ENCODE assay signal across 11 mouse cellular contexts in the genomic region with DNA sequence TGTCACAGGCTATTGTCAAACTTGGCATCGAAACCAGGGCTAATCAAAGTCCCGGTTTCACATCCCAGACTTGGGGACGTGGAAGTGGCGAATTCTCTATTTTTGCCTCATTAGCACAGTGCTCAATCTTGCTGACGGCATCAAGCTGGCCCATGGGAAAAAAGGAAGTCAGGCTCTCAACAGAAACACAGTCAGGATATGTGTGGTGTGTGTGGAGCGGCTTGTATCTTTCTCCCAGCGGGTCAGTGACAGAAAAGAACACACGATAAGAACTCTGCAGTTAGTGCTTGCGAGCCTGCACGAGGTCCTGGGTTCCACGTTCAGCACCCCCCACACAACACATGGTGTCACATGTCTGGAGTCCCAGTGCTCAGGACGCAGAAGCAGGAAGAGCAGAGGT.
DNase-seq lines count a peak whose midpoint lies in the region; ATAC-seq and TF ChIP-seq lines count a peak whose summit lies in the region.
"Had no signal": no experiment of that assay in that cellular context is flagged by ENCODE, and none has a peak within 500 bp of the region (broad histone marks: within the 10 kb centered on the region; RNA-seq: fewer than 3 reads in every experiment).

No protein-coding gene starts in this region.

- no peak overlapping the region for H3K27ac ChIP-seq in heart, adult 2 months
- no peak overlapping the region for H3K27ac ChIP-seq in heart, embryonic 11.5 days (ENCODE audit: low read depth, low read length)
- H3K27ac ChIP-seq in heart, embryonic 12.5 days (ENCODE audit: poor library complexity, severe bottlenecking) = peak overlapping the region; percentile 13
- peak overlapping the region; percentile 48; the same call in 1 of the 2 replicates for H3K27ac ChIP-seq in liver, adult 2 months (replicated peaks; ENCODE audit: insufficient read depth, low read depth, low read length)
- no peak overlapping the region for H3K27ac ChIP-seq in hindbrain, embryonic 11.5 days (ENCODE audit: low read depth, low read length)
- H3K27ac ChIP-seq in cerebellum, adult 2 months (ENCODE audit: insufficient read depth, low read length) = no peak overlapping the region
- H3K27ac ChIP-seq in midbrain, embryonic 16.5 days (ENCODE audit: low read length) = no peak overlapping the region
- H3K27ac ChIP-seq: embryonic facial prominence, embryonic 15.5 days had no signal

- H3K4me3 ChIP-seq in heart, adult 2 months = no peak overlapping the region
- H3K4me3 ChIP-seq in heart, embryonic 11.5 days (ENCODE audit: low read depth, low read length) = no peak overlapping the region
- H3K4me3 ChIP-seq in heart, embryonic 12.5 days = no peak overlapping the region
- no peak overlapping the region for H3K4me3 ChIP-seq in liver, adult 2 months (ENCODE audit: insufficient read depth, low read depth, low read length)
- no peak overlapping the region for H3K4me3 ChIP-seq in hindbrain, embryonic 11.5 days (ENCODE audit: low read depth, low read length)
- no peak overlapping the region for H3K4me3 ChIP-seq in cerebellum, adult 2 months (replicated peaks; ENCODE audit: insufficient read depth, low read depth, low read length)
- H3K4me3 ChIP-seq in midbrain, embryonic 16.5 days (ENCODE audit: low read depth, low read length) = no peak overlapping the region
- H3K4me3 ChIP-seq: embryonic facial prominence, embryonic 15.5 days had no signal

- no peak overlapping the region for H3K9ac ChIP-seq in heart, adult 2 months (ENCODE audit: low read depth, low read length)
- H3K9ac ChIP-seq in heart, embryonic 11.5 days (ENCODE audit: low read depth, low read length) = no peak overlapping the region
- H3K9ac ChIP-seq in heart, embryonic 12.5 days = no peak overlapping the region
- no peak overlapping the region for H3K9ac ChIP-seq in liver, adult 2 months (ENCODE audit: low read depth, low read length)
- no peak overlapping the region for H3K9ac ChIP-seq in hindbrain, embryonic 11.5 days (ENCODE audit: low read depth, low read length)
- H3K9ac ChIP-seq in midbrain, embryonic 16.5 days (ENCODE audit: low read depth, low read length) = no peak overlapping the region
- H3K9ac ChIP-seq: embryonic facial prominence, embryonic 15.5 days had no signal

- no peak for ATAC-seq in heart, embryonic 11.5 days (replicated peaks; ENCODE audit: insufficient number of reproducible peaks, low FRiP score, low TSS enrichment)
- ATAC-seq in heart, embryonic 12.5 days (ENCODE audit: insufficient number of reproducible peaks, low FRiP score) = peak; percentile 47; the same call in 1 of the 2 replicates
- ATAC-seq in hindbrain, embryonic 11.5 days (ENCODE audit: low FRiP score) = no peak
- ATAC-seq in midbrain, embryonic 16.5 days = no peak

- 34% methylated on average over 12 of the region's 12 CpGs for WGBS in heart, adult 2 months
- 49% methylated on average over 12 of the region's 12 CpGs for WGBS in heart, embryonic 11.5 days (ENCODE audit: insufficient replicate concordance)
- WGBS in heart, embryonic 12.5 days = 44% methylated on average over 12 of the region's 12 CpGs
- WGBS in liver, adult 2 months = 63% methylated on average over 12 of the region's 12 CpGs
- 72% methylated on average over 12 of the region's 12 CpGs for WGBS in hindbrain, embryonic 11.5 days
- 72% methylated on average over 12 of the region's 12 CpGs for WGBS in cerebellum, adult 2 months
- WGBS in midbrain, embryonic 16.5 days = 78% methylated on average over 12 of the region's 12 CpGs

- H3K4me1 ChIP-seq in heart, adult 2 months (ENCODE audit: control insufficient read depth, insufficient read depth, low read length) = peaks cover 6% of the 10 kb centered on the region
- peaks cover 18% of the 10 kb centered on the region for H3K4me1 ChIP-seq in heart, embryonic 11.5 days (ENCODE audit: control insufficient read depth, insufficient read depth, low read length)
- H3K4me1 ChIP-seq in heart, embryonic 12.5 days (replicated peaks) = peaks cover 29% of the 10 kb centered on the region
- peaks cover 5% of the 10 kb centered on the region; the same call in 1 of the 2 replicates for H3K4me1 ChIP-seq in liver, adult 2 months (ENCODE audit: control insufficient read depth, insufficient read depth, low read length)
- H3K4me1 ChIP-seq in hindbrain, embryonic 11.5 days (replicated peaks; ENCODE audit: control insufficient read depth, insufficient read depth, low read length) = 0 out of 2 replicates have a peak, but pooled peaks cover 4% of the 10 kb centered on the region
- no peaks in the 10 kb centered on the region for H3K4me1 ChIP-seq in cerebellum, adult 2 months (ENCODE audit: control insufficient read depth, insufficient read depth, low read length)
- H3K4me1 ChIP-seq in midbrain, embryonic 16.5 days (ENCODE audit: control insufficient read depth, insufficient read depth, low read length) = peaks cover 8% of the 10 kb centered on the region

- no peak overlapping the region for H3K4me2 ChIP-seq in heart, embryonic 11.5 days
- no peak overlapping the region for H3K4me2 ChIP-seq in heart, embryonic 12.5 days
- no peak overlapping the region for H3K4me2 ChIP-seq in hindbrain, embryonic 11.5 days (replicated peaks; ENCODE audit: low read depth, low read length)
- H3K4me2 ChIP-seq in midbrain, embryonic 16.5 days (ENCODE audit: low read length) = no peak overlapping the region
- H3K4me2 ChIP-seq: embryonic facial prominence, embryonic 15.5 days; midbrain, embryonic 11.5 days had no signal

- intact Hi-C loops in heart, adult 2 months (cut with DNase I) = no loop called here

- H3K9me3 ChIP-seq in heart, embryonic 11.5 days (replicated peaks; ENCODE audit: control insufficient read depth, low read length) = no peaks in the 10 kb centered on the region
- no peaks in the 10 kb centered on the region for H3K9me3 ChIP-seq in heart, embryonic 12.5 days (replicated peaks)
- no peaks in the 10 kb centered on the region; the same call in 1 of the 2 replicates for H3K9me3 ChIP-seq in hindbrain, embryonic 11.5 days (ENCODE audit: control insufficient read depth, low read length)
- H3K9me3 ChIP-seq in midbrain, embryonic 16.5 days (replicated peaks; ENCODE audit: control insufficient read depth, low read length, poor library complexity, severe bottlenecking) = no peaks in the 10 kb centered on the region
- H3K9me3 ChIP-seq: embryonic facial prominence, embryonic 15.5 days had no signal

- no peaks in the 10 kb centered on the region for H3K36me3 ChIP-seq in heart, adult 2 months (ENCODE audit: control insufficient read depth, insufficient read depth, low read length)
- H3K36me3 ChIP-seq in heart, embryonic 11.5 days (ENCODE audit: control insufficient read depth, insufficient read depth, low read length) = peaks cover 1% of the 10 kb centered on the region; the same call in 1 of the 2 replicates
- H3K36me3 ChIP-seq in heart, embryonic 12.5 days = peaks cover 29% of the 10 kb centered on the region
- no peaks in the 10 kb centered on the region; the same call in 1 of the 2 replicates for H3K36me3 ChIP-seq in liver, adult 2 months (ENCODE audit: control insufficient read depth, insufficient read depth, low read length)
- no peaks in the 10 kb centered on the region for H3K36me3 ChIP-seq in hindbrain, embryonic 11.5 days (ENCODE audit: control insufficient read depth, insufficient read depth, low read length)
- H3K36me3 ChIP-seq in midbrain, embryonic 16.5 days (ENCODE audit: control insufficient read depth, insufficient read depth, low read length) = no peaks in the 10 kb centered on the region

- DNase-seq in heart, adult 2 months = peak; percentile 31 to 60
- peak; percentile 84 for DNase-seq in 416B (ENCODE audit: low read depth)
- DNase-seq in liver, adult 2 months (ENCODE audit: extremely low read depth, low read depth, low spot score) = peak; percentile 62
- no peak for DNase-seq in hindbrain, embryonic 11.5 days (ENCODE audit: low spot score)
- no peak for DNase-seq in cerebellum, adult 2 months
- DNase-seq: cerebellum, adult 8-10 months had no signal

- TF ChIP-seq POLR2A in heart, adult 2 months (IDR thresholded peaks at IDR 0.05; ENCODE audit: insufficient read depth, low read depth, low read length) = no peak
- no peak for TF ChIP-seq POLR2A in liver, adult 2 months (IDR thresholded peaks at IDR 0.05; ENCODE audit: extremely low read depth, insufficient read depth, low read length)
- TF ChIP-seq POLR2A in cerebellum, adult 2 months (IDR thresholded peaks at IDR 0.05; ENCODE audit: borderline replicate concordance, insufficient read depth, low read length) = no peak

- no peaks in the 10 kb centered on the region for H3K27me3 ChIP-seq in heart, adult 2 months (ENCODE audit: control insufficient read depth, insufficient read depth, low read length)
- H3K27me3 ChIP-seq in heart, embryonic 11.5 days (ENCODE audit: control insufficient read depth, insufficient read depth, low read length) = no peaks in the 10 kb centered on the region
- H3K27me3 ChIP-seq in heart, embryonic 12.5 days (replicated peaks) = no peaks in the 10 kb centered on the region
- H3K27me3 ChIP-seq in liver, adult 2 months (ENCODE audit: control insufficient read depth, insufficient read depth, low read length) = no peaks in the 10 kb centered on the region
- no peaks in the 10 kb centered on the region for H3K27me3 ChIP-seq in hindbrain, embryonic 11.5 days (ENCODE audit: control insufficient read depth, insufficient read depth, low read length)
- H3K27me3 ChIP-seq in cerebellum, adult 2 months (ENCODE audit: control insufficient read depth, insufficient read depth, low read length) = no peaks in the 10 kb centered on the region
- H3K27me3 ChIP-seq in midbrain, embryonic 16.5 days (ENCODE audit: control insufficient read depth, insufficient read depth, low read depth, low read length) = no peaks in the 10 kb centered on the region; the same call in 1 of the 2 replicates
- H3K27me3 ChIP-seq: embryonic facial prominence, embryonic 15.5 days had no signal

- TF ChIP-seq EP300 in heart, adult 2 months (IDR thresholded peaks at IDR 0.05; ENCODE audit: insufficient read depth, low read depth, low read length) = peak; percentile 71; the same call in 1 of the 2 replicates

- TF ChIP-seq CTCF in heart, adult 2 months (IDR thresholded peaks at IDR 0.05) = no peak
- no peak for TF ChIP-seq CTCF in liver, adult 2 months (IDR thresholded peaks at IDR 0.05; ENCODE audit: low read depth, low read length)
- TF ChIP-seq CTCF in cerebellum, adult 2 months (IDR thresholded peaks at IDR 0.05; ENCODE audit: borderline replicate concordance, insufficient read depth, low read depth, low read length) = no peak

- H3K79me2 ChIP-seq in heart, adult 2 months (replicated peaks; ENCODE audit: control insufficient read depth, insufficient read depth, low read length) = no peaks in the 10 kb centered on the region
- H3K79me2 ChIP-seq in liver, adult 2 months (ENCODE audit: control insufficient read depth, insufficient read depth, low read length) = no peaks in the 10 kb centered on the region

Comparison
In these comparisons a context has a peak if more than half of its experiments do, and no peak if none do; other contexts are left out.
1. H3K27ac ChIP-seq: peak in heart, embryonic 12.5 days (single experiment) and liver, adult 2 months (single experiment); none in heart, adult 2 months (single experiment), heart, embryonic 11.5 days (single experiment), hindbrain, embryonic 11.5 days (single experiment), cerebellum, adult 2 months (single experiment) and midbrain, embryonic 16.5 days (single experiment).
2. DNase-seq: peak in heart, adult 2 months (2 of 2), 416B (single experiment) and liver, adult 2 months (single experiment); none in hindbrain, embryonic 11.5 days (single experiment) and cerebellum, adult 2 months (0 of 2).